Mouse (Mus musculus) kidney, adult 2 months (tissue): ENCODE measurements at regions not wholly inside any gene's neighbourhood (a gene's known extent, or its start where the extent isn't known, plus 50 kb on each side); places are given as distances from the start of the nearest gene placed in this dataset.

Experiments
- CTCF ChIP-seq: fragments of 200-500 bp; conservative IDR thresholded peaks from 2 replicates; pipeline ENCODE4 v1.5.1; 2011; ENCODE audit warnings: low read depth, mild to moderate bottlenecking, control low read depth, low read length, moderate library complexity, mixed read lengths; ENCODE audit not compliant: insufficient read depth, insufficient read length
- POLR2A ChIP-seq: fragments of 200-500 bp; IDR thresholded peaks from one replicate; pipeline ENCODE4 v1.6.1; 2011; ENCODE audit warnings: low read depth, low read length, control low read depth

- TF ChIP-seq POLR2A (no peak), CTCF (no peak)
Measured at GRCm38 (mm10) chr13:48083294-48083693, 177.7 kb upstream of the Id4 start.
